Mouse (Mus musculus): ENCODE measurements at regions not wholly inside any gene's neighbourhood (a gene's known extent, or its start where the extent isn't known, plus 50 kb on each side); places are given as distances from the start of the nearest gene placed in this dataset.

DNA sequence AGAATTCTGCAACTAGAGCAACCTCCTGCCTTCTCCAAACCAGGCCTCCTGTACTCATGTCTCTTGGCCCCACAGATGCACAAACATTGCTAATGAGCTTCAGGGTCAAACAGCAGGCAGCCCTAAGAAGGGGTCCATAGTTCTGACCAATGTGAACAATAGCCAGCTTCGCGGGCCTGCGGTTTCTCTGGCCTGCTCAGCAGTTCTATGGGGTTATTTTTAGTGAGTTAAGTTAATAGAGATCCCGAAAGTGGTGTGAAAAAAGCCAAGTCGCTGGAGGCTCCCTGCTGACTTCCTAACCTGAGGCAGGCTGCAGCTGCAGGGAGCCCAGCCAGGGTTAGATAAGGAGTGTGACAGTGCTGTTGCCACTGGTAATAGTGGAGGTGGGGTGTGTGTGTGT lies 106.6 kb downstream of the Pdcd6ip start:
- DNase-seq = no peak

DNA sequence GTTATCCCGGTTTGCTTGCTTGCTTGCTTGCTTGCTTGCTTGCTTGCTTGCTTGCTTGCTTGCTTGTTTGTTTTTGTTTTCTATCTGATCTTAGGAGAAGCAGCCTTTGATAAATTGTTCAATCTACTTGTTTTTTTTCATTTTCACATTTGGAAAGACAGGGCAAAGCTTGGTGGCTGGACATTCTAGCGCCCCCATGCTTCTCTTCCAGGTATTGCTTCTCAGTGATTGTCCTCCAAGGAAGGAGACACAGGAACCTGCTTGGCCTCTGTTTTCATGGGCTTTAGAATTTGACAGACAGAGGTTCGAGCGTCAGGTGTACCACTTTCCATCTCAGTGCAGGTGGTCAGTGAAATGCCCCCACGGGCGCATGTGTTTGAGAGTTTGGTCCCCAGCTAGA lies 120.8 kb downstream of the Pdcd6ip start:
- peak in 1 of 2 experiments; percentile 13 for DNase-seq

DNA sequence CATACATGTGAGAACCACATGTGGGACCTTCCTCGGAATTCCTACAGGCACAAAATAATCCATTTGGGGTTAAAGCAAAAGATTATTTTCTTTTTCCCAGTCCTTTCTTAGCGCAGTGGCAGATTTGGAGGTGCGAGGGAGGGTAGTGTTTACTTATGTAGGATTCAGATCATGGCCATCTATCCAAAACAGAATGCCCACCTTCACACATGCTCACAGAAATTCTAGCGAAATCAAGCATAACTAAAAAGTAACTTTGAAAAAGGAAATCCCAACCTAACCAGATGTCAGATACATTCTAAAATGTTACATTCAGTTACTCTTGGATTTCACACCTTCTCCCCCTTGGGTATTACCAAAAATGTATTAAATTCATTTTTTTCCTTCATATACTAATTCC lies 121.6 kb downstream of the Pdcd6ip start:
- no peak for DNase-seq

DNA sequence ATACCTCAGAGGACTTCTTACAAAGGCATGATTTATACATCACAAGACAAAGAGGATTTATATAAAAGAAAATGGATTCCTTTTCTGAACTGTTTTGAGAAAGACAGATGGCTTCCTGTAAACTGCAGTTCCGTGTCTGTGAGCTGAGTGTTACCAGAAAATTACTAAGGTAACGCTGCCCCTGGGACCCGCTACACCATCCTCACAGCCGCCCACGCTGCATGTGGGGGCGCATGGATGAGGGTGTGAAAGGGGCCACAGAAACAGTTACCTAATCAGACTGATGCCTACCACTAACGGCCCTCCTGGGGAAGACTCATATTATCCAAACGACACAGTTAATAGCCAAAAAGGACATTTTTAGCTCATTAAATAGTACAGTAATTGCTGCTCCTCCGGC lies 129.8 kb downstream of the Pdcd6ip start:
- no peak for DNase-seq

DNA sequence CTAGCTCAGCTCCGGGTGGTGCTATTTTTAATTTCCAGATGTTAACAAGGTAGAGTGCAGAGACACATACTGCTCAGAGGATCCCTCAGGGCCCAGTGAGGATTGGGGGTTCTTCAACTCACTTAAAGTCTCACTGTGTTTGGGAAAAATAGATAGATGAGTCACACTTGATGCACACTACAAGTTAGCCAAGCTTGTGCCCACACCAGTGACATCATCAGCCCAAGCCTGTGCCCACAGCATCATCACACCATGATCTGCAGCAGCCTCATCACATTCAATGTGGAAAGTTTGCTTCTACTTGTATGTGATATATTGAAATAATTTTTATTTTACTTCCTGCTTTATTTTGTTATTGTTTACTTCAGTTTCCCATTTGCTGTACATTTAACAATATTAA lies 139.2 kb downstream of the Pdcd6ip start:
- no peak for DNase-seq

DNA sequence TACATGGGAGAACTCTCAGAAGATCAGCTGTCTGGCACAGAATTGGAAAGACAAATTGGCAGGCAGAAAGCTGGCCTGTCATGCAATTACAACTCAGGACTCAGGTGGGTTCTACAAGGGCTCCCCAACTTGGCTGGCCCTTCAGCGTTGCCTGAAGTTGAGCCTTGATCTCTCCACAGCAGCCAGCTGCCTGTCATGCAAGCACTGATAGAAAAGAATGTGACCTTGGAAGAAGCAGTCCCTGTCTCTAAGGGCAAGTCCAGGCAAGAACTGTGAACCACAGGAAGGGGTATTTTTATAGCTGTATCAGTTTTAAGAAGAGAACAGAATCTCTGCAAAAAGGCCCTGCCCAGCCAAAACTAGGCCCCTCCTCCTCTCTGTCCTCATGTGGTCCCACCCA lies 140.4 kb downstream of the Pdcd6ip start:
- DNase-seq = peak in 1 of 2 experiments; percentile 7

DNA sequence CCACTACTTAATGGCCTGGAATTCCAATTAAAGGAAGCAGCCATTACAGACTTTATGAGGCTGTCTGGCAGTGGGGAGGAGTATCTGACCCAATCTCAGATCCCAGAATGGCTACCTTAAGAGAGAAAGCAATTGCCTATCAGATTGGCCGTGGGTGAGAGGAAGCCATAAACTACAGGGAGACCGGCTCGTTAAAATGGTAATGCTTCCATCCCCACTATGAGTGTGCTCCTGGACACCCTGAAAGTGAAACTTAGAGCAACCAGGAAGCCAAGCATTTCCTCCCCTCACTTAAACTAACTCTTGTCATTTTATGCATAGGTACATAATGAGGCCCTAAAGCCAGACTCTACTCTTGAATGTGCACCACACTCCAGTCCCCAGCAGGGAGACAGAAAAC lies 141.4 kb downstream of the Pdcd6ip start:
- DNase-seq = no peak

DNA sequence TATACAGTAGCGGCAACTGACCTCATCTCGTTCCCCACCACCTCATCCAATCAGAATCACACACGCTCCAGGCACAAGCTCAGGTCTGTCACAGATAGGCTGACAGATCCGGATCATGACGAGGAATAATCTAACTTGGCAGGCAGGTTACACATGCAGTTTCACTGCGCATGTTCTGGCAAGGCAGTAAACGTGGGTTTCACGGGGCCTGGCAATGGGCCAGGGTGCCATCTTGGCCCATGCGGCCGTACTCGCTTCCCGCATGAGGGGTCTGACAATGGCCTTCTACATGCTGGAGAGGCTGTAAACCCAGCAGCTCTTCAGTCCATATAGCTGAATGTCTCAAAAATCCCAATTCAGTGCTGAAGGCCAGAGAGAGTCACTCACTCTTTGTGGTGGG lies 154.1 kb downstream of the Pdcd6ip start:
- no peak for DNase-seq

DNA sequence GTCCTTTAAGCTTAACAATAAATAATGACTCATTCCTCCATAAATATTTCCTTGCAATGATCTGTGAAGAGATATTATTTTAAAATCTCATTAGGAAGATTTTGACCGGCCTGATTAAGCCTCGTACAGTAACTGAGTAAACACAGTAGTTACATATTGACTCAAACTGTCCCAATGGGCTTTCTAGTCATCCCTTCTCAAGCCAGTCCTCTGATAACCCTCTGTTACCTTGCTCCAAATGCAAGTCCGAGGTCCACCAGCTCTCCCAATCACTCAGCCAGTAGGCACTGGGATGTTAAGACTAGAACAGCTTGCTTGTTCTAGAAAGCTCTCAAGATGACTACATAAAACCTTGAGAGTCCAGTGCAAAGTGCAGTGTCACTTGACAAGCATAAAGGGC lies 160.6 kb downstream of the Pdcd6ip start:
- DNase-seq = no peak

DNA sequence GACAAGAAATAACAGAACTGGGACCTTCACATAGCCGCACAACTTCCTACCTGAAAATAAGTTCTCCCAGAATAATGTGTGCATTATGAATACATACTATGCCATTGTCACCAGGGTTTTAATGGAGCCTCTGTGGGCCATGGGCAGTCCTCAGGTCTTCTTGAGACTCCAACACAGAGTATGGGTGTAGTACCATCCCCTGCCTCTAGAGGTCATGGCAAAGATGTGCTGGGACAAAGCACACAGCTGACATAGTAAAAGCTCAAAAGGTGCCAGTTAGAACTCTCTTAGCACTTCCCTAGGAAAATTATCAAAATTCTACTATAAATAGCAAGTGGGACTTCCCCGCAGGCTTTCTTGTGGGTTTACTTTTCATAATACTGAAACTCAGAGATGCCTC lies 179.5 kb downstream of the Pdcd6ip start:
- peak; percentile 46 to 69 for DNase-seq

DNA sequence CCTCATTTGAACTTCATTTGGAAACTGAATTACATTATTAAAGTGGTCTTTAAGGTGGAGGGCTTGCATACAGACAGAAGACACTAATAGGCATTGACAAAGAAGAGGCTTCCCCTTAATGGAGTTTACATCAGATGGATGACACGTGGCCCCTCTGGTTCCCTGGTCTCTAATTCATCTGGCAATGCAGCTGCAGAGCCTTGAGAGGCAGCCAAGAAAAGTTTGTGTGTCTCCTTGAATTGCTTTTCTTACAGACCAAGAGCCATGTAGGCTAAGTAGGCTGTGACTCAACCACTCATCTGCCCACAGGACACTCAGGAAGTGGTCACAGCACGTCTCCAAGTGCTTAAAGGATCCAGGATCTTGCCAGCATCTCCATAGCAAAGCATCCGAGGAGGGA lies 183.8 kb downstream of the Pdcd6ip start:
- no peak for DNase-seq

DNA sequence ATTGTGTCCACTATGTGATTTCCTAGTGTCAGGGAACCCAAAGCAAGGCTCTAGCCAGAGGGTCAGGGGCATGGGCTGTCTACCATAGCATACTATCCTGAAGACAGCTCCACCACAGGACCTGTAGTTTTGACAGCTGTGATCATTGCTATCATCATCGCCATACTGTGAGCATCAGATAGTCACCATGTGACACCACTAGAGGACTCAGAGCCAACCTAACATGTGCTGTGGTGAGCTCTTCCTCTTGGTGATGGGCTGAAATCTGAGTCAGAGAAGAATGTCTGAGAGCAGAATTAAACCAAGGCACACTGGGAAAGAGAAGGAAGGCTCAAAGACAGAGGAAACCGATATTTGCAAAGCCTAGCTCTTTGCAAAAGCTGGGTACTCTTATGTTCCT lies 184.9 kb downstream of the Pdcd6ip start:
- DNase-seq = no peak

DNA sequence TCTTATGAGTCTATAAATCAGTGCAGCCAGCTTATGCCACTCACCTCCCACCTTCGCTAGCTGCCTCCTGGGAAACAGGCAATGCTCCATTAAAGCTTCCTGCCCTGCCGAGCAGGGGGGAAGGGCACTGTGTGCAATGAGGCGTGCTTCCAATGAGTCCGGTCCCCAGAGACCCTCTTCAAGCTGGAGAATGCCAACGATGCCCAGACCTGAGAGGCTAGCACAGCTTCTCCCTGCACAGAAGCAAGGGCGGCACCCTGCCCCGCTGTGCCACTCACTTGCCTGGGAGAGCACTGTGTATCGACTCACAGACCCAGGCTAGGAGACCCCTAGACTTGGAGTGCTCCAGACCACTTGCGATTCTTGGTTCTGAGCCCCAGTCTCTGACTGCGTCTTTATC lies 188.3 kb downstream of the Pdcd6ip start:
- DNase-seq = peak in 1 of 2 experiments; percentile 2

DNA sequence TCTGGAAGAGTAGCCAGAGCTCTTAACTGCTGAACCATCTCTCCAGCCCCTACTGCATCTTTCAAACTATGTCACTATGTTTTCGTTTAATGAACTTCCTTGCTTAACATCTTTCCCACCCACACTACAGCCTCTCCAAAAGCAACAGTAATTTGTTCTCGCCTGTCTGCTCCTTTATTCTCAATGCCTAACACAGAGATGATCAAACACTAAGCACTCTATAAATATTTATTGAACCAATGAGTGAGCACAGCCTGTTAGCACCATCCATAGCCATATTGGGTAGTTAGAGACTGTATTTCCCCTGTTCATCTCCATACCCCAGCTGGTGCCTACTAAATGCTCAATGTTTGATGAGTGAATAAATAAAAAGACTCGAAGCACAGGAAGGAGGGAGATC lies 189.6 kb downstream of the Pdcd6ip start:
- no peak for DNase-seq

DNA sequence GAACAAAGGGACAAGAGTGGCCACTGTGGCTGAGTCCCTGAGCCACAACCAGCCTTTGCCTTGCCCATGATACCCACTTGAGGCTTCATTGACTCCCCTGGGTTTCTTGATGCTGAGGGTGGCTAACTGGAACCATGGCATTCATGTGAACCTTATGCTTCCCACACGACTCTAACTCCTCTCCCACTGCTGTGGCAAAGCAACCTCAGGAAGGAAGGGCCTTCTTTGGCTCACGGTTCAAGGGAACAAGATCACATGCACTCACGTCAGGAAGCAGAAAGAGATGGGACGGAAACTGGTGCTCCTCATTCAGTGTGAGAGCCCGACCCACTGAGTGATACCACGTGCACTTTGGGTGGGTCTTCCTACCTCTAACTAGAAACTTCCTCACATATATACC lies 190.3 kb downstream of the Pdcd6ip start:
- no peak for DNase-seq

DNA sequence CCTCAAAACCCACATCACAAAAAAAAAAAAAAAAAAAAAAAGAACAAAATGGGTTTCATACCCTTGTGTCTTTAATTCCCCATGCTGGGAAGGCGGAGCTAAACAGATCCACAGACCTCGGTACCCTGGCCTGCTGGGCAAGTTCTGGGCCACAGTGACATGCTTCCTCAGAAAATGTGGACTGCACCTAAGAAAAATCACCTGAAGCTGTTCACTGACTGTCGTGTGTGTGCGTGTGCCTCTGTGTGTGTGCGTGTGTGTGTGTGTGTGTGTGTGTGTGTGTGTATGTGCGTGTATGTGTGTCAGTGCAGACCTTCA lies 192.4 kb downstream of the Pdcd6ip start:
- no peak for DNase-seq

DNA sequence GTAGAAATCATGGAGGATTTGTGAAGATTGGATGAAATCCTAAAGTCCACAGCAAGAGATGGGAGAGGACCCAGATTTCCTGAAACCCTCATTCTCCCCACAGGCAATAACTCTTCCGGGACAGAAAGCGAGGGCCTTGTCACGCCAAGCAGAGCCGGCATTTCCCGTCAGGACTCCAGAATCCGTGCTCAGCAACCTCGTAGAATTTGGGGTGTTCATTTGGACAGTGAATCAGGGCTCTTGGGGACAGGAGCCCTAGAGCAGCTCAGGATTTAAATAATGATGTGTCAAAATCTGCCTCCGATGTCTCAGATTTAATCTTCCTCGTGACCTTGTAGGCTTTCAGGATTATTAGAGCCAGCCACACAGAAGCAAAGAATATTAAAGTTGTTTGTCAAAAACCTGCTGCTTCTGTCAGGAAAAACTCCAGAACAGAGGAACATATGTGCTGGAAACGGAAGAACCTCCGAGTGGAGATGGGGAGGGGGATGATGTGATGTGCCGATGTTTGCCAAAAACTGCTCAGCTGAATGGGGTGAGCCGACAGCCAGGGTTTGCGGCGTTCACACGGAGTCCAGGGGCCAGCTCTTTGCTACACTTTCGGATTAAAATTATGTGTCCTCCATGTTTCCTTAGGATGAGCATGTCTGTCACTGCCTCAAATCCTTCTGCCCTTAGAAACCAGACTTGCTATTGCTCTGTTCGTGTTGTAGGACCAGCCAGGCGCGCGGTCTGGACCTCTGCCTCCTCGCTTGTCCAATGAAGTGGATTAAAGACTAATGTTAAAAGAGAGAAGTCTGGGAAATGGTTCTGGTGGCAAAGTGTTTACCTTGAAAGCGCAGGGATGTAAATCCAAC lies 193.0 kb downstream of the Pdcd6ip start:
- no peak for DNase-seq

DNA sequence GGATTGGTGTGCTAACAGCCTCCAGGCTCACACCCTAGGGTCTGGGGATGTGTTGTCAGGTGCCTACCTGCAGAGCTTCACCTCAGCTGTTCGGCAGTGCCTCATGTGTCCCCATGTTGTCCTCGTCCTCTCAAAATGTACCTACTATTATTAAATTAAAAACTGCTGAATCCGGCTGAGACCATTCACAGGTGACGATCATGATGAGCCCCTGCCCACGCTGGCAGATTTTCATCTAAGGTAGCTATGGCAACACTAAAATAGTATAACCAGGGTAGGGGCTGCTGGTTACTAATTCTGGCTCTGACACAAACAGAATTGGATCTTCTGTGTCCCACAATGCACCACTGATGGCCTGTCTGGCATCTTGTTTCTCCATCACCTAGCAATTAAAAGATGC lies 196.8 kb downstream of the Pdcd6ip start:
- no peak for DNase-seq

DNA sequence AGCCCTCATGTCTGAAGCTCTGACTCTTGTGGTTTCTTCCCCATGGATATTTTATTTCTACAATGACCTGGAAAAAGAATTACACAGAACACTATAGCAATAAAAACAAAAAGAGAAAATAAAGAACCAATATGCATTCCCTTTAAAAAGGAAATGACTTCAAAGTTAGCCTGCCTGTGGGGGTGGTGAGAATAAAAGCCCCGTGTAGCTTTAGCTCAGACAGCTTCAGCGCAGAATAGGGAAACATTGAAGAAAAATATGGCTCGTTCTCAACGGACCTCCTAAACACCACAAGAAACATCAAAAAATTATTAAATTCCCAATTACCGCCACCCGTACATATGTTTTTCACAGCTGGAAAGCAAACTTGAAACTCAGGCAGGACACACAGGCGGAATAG lies 198.7 kb downstream of the Pdcd6ip start:
- no peak for DNase-seq

DNA sequence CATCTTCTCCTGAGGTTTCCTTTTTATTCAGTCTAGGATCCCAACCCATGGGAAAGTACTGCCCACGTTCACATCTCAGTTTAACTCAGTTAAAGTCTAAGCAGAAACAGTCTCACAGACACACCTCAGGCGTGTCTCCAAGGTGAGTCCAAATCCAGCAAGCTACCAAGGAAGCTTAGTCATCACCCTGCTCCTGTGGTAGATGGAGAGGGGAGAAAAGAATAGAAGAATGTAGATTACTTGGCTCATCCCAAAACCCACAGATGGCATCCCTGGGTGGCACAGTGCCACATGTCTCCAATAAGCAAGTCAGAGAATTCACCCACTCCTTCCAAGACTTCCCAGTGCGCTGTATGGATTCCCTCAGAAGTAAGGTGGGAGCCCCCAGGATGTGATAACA lies 199.2 kb downstream of the Pdcd6ip start:
- no peak for DNase-seq

DNA sequence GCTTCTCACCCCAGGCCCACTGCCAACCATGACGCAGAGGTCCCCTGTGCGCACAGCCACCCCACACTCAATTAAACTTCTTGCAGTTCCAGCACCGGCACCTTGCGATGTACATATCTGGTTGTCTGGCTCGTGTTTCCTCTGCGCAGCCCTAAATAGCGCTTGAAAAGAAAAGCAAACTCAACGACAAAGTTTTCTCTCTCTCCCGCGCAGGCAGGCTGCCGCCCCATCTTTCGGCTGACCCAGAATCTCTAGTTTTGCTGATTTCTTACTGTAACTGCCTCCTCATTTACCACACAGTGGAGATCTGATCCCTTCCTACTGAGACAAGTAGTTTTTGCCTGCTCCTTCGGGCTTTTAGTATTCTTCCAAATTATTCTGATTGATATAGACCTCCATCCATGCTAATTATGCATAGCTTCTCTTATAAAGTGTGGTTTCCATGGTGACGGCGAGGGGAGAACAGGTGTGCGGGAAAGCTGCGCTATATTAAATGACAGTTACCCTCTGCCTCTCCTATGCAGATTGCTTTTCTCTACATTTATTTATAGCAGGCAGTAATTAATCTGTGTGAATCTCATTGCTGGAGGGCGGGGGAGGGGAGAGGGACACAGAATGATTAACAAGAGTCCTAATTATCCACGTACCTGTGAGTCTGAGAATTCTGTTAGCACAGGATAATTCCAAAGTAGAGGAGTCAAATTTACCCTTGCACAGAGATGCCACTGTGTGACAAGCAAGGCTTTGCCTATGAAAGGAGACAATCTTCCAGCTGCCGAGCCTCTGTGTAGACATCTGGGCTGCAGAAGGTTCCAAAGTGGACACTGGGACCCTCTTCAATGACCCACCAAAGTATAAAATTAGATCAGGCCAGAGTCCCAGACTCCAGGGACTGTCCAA lies 200.2 kb downstream of the Pdcd6ip start:
- DNase-seq = no peak

DNA sequence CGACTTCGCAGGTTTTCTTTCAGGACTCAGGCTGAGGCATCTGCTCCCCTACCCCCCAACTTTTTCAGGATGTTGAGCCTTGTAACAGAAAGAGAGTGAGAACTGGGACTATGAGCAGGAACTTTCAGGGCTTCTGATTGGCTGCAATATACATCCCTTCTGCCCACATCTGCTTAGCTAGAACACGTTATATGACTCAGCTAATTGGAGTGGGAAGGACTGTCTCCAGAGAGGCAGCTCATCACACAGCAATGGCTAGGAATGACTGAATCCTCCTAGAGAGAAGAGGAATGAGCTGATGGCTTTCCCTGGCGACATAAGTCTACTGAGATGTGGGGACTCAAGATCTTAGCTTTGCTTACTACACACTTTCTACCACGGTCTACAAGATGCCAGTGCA lies 208.8 kb downstream of the Pdcd6ip start:
- DNase-seq = no peak

DNA sequence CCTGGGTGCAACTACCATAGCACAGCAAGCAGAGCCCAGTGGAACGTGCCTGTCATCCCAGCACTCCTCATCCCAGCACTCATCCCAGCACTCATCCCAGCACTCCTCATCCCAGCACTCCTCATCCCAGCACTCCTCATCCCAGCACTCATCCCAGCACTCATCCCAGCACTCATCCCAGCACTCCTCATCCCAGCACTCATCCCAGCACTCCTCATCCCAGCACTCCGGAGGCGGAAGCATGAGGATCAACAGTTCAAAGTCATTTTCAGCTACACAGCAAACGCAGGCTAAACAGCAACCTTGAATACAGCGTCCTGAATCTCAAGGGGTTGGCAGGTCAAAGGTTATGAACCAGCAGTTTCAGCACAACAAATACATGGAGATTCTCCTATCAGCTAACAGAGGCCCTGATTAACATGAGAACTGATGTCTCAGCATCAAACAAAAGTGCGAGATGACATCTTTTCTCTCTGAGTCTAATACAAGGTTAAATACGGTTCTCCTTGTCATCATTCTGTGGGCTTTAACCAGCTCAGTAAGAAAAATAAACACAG lies 211.8 kb downstream of the Pdcd6ip start:
- no peak for DNase-seq

Data from adrenal gland, postnatal 36 days (tissue).